Mouse (Mus musculus) neutrophil, adult 83 days (primary cell): ENCODE data around the gene Trmt10b. TPM values are rescaled to one million over a fixed set of nuclear protein-coding genes. Genes with fewer than 3 reads are reported as not detected.

Experiments used
- total RNA-seq, 2 experiments: library from RNA; stranded (reverse); gene quantifications; one replicate each; pipeline ENCODE4 v1.2.4; 2023

The Trmt10b gene
- 1 to 10 TPM; 3.6 to 5.7 TPM for total RNA-seq

DNA sequence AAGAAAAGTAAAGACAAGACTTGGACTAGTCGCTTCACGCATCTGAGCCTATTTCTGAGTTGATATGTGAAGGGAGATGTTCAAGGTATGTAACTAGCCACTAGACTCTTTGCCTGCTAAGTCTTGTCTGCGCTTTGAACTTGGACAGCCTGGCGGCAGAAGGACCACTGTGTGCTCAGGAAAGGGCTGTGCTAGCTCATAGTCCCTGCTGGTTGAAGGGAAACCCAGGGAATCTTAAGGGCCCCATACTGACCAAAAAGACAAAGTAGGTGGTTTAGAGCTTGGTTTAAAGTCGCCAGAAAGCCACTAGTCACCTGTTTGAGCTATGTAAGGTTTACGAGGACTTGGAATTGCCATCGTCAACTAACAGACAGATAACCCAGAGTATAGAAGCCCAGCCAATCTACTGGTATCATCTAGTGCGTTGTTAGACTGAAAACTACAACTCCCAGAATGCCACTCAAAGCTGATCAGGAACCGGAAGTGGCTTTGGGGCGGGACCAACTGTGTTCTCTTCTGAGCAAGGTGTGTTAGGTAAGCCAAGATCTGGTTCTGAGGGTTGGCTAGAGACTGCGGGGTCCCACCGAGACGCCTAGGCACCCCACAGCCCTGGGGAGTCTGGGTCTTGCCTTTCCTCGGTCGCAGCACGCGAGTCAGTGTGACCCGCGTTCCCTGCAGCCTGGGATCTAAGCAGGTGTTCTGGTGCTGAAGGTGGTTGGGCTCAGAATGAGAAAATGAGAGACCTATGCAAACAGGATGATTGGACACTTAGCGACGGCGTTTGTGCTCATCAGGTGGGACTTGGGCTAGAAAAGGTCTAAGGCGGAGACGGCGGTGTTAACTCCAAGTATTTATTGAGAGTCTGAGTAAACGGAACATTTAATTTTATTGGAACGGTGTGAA, at the start of gene Trmt10b:
Gene Trmt10b, plus strand, starts transcription at position 466 of the 903 bp plus-strand sequence.

DNA sequence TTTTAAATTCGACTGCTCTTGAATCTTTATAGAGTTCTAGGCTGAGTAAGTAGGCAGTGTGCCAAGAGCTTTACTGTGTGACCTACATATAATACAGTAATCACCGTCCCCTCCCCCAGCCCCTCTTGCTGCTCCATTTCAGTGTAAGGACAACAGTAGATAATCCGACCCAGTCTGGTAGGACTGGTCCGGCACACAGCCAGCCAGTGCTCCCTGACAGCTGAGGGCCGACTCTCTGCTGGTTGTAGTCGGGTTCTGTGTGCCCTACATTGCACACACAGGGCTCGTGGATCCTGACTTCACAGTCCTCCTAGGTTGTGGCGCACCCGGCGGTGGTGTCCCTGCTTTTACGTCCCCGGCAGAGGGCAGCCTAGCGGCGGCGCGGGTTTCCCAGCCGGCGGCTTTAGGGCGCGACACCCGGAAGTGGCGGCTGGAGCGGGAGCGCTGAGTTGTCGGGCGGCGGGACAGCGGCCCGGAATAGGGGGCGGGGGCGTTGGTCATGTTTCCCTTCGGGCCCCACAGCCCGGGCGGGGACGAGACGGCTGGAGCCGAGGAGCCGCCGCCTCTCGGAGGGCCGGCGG, 44.8 kb downstream of the Trmt10b start, which contains the start of gene Dcaf10:
Gene Dcaf10, plus strand, starts transcription at position 433 of the 581 bp plus-strand sequence.

DNA sequence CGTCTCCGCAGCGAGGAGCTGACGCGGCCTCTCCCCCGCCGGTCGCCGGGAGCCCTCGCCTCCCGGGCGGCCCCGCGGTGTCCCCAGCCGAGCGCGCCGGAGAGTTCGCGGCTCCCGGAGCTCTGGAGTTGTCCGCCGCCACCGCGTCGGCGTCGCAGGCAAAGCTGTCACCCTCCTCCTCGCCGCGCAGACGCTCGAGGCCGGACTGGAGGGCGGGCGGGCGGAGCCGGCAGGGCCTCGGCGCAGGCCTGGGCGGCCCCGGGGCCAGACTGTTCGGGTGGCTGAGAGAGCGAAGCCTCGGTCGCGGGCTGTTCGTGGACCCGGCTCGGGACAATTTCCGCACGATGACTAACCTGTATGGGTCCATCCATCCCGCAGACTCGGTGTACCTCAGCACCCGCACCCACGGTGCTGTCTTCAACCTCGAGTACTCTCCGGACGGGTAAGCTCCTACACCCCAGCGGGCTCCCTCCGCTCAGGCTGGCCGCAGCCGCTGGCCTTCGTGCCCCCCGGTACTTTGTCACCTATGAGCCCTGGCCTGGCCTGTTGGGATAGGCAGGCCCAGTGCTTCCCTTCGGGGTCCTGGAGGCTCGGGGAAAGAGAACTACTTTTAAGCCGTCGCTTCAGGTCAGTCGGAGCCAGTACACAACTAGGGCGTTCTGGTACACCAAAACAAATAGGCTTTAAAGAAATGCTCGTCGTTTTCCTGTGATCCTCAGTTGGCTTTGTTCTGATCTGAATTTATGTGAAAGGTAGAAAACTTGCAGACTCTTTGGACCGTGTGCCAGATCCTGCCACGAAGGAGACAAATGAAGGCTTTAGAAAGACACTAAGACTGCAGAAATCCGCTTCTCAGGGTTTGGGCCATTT, 45.6 kb downstream of the Trmt10b start, which contains the start of gene Exosc3:
Gene Exosc3, minus strand, starts transcription at position 447 of the 870 bp plus-strand sequence.

Other genes with a start within 250 kb of the Trmt10b start
- gene Fbxo10, start 212.5 kb upstream of the Trmt10b start, total RNA-seq, result 10 to 100 TPM; 12.7 to 18.5 TPM
- gene Tomm5, start 189.0 kb upstream of the Trmt10b start, total RNA-seq, result 10 to 100 TPM; 27.9 to 32.6 TPM
- under 1 TPM; 0.07 to 0.09 TPM for gene Frmpd1, start 112.3 kb upstream of the Trmt10b start, total RNA-seq
- 10 to 100 TPM; 14.9 to 17.8 TPM for gene Dcaf10, start 45.0 kb downstream of the Trmt10b start, total RNA-seq
- gene Exosc3, start 45.6 kb downstream of the Trmt10b start, total RNA-seq, result 10 to 100 TPM; 20.7 to 21.4 TPM
- gene Slc25a51, start 111.6 kb downstream of the Trmt10b start, total RNA-seq, result 10 to 100 TPM; 49.1 to 53.8 TPM
- 1 to 10 TPM; 3.1 to 3.5 TPM for gene Shb, start 235.3 kb downstream of the Trmt10b start, total RNA-seq